Mouse (Mus musculus) embryonic facial prominence, embryonic 14.5 days (tissue): ENCODE measurements at regions not wholly inside any gene's neighbourhood (a gene's known extent, or its start where the extent isn't known, plus 50 kb on each side); places are given as distances from the start of the nearest gene placed in this dataset.

Experiments
- ATAC-seq: fragments of 200-750 bp; cut with Nextera tagmentation; 2 replicates; pipeline ENCODE4 v1.8.0; 2017; ENCODE audit warnings: low read depth, moderate number of reproducible peaks, moderate TSS enrichment
- DNase-seq: peaks from one replicate; pipeline ENCODE4 v3.0.0-alpha.2; 2015; ENCODE audit warnings: low spot score
- H3K27ac ChIP-seq: fragments of 300-500 bp; sonication (generic); replicated peaks from 2 replicates; pipeline ENCODE4 v1.5.1; 2014; ENCODE audit warnings: low read depth, mild to moderate bottlenecking, low read length, moderate library complexity
- H3K27me3 ChIP-seq: fragments of 300-500 bp; sonication (generic); replicated peaks from 2 replicates; pipeline ENCODE4 v1.6.1; 2014; ENCODE audit warnings: low read length; ENCODE audit not compliant: control insufficient read depth, insufficient read depth
- H3K36me3 ChIP-seq: fragments of 300-500 bp; sonication (generic); 2 replicates; pipeline ENCODE4 v1.6.1; 2014; ENCODE audit warnings: low read length, mixed read lengths; ENCODE audit not compliant: control insufficient read depth, insufficient read depth
- H3K4me1 ChIP-seq: fragments of 300-500 bp; sonication (generic); 2 replicates; pipeline ENCODE4 v1.6.1; 2014; ENCODE audit warnings: antibody characterized with exemption, low read length; ENCODE audit not compliant: control insufficient read depth, insufficient read depth
- H3K4me2 ChIP-seq: fragments of 300-500 bp; sonication (generic); 2 replicates; pipeline ENCODE4 v1.6.1; 2014; ENCODE audit warnings: low read depth, mild to moderate bottlenecking, low read length, moderate library complexity, mixed read lengths
- H3K4me3 ChIP-seq: fragments of 300-500 bp; sonication (generic); 2 replicates; pipeline ENCODE4 v1.5.1; 2014; ENCODE audit warnings: low read depth, mild to moderate bottlenecking, low read length
- H3K9ac ChIP-seq: fragments of 300-500 bp; sonication (generic); 2 replicates; pipeline ENCODE4 v1.6.1; 2014; ENCODE audit warnings: low read depth, mild to moderate bottlenecking, low read length, moderate library complexity, mixed read lengths
- H3K9me3 ChIP-seq: fragments of 300-500 bp; sonication (generic); 2 replicates; pipeline ENCODE4 v1.6.1; 2016; ENCODE audit warnings: low read length; ENCODE audit not compliant: control insufficient read depth
- WGBS: fragments of 180-500 bp; shearing (Covaris S2); extraction: QIAGEN DNeasy Blood & Tissue Kit; methylation state at CpG from one replicate; pipeline ENCODE4 v1.1.7; 2014; 5-methylcytosine and 5-hydroxymethylcytosine counted together

DNA sequence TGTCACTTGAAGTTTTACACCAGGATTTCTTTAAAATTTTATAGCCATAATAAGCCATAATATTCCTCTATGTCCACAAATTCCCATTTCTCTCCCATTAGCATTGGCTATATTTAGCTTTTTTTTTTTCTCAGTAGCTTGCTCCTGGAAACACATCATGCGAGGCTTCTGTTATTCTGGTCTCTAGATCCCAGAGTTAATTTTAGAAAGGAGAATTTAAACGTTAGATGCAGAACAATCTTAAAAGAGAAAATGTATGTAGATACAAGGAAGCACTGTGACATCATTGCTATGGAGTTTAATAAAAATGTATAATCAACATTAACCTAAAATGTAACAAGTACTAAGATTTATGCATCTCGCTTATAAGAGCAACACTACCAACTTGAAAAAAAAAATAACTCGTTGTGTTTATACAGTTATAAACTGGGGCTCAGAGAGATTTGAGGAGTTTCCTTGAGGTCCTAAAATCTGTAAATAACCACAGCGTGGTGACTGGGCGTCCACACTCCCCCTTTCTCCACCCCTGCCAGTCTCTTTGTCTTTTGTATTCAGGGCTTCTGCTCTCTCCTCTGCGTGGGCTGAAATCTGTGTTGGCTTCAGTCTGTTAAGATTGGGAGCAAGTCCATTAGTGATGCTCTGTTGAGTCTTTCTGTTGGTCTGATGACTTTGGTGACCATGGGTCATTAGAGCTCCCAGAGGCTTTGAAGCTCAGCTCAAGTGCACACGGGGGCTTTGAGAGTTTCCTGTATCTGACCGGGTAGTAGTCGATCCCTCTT is 188.8 kb downstream of the Dusp6 start:
- Histone ChIP-seq H3K4me1 (peaks cover 4% of the 10 kb centered on the region; the same call in 1 of the 2 replicates), H3K27me3 (no peaks in the 10 kb centered on the region), H3K36me3 (no peaks in the 10 kb centered on the region), H3K9ac (no peak overlapping the region), H3K9me3 (no peaks in the 10 kb centered on the region), H3K4me2 (no peak overlapping the region), H3K4me3 (no peak overlapping the region), H3K27ac (no peak overlapping the region)
- no peak for ATAC-seq
- 31% methylated on average over 10 of the region's 10 CpGs for WGBS
- DNase-seq, result no peak

DNA sequence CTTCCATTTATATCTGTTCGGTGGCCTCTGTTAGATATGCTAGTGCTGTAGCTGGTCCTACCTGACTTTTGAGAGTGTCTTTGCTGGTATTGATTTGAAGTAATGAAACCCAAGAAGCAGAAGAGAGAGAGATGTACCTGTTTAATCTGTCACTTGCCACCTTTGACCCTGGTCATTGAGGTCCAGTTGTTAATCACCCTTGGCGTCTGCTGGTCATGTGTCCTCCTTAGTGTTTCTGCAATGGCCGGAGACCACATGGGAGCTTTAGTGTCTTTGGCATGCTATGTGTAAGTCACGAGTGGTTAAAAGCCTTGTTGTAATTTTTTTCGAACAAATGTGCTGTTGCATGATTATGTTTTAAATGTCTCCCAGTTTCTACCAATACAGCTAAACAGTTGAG is 193.1 kb downstream of the Dusp6 start:
- ATAC-seq (no peak), DNase-seq (no peak)
- Histone ChIP-seq H3K9me3 (no peaks in the 10 kb centered on the region), H3K4me1 (peaks cover 4% of the 10 kb centered on the region; the same call in 1 of the 2 replicates), H3K4me2 (no peak overlapping the region), H3K27me3 (no peaks in the 10 kb centered on the region), H3K9ac (no peak overlapping the region), H3K27ac (no peak overlapping the region), H3K36me3 (no peaks in the 10 kb centered on the region), H3K4me3 (no peak overlapping the region)
- 87% methylated on average over 5 of the region's 5 CpGs for WGBS

DNA sequence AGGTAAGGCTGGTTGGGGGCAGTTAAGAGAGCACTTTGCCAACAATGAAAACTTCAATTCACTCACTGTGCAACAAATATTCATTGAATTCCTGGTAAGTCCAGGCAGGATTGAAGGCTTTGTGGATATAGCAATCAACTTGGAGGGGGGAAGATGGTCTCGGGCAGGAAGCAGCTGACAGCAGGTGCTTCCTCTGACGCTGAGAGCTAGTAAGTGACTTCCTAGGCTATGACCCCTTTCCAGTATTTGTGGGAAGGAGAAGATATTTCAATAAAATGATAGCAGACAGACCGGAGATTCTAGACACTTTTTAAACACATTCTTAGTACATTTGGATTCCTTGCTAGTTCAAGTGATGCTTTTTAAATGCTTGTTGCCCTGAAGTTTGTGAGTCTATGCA is 195.0 kb downstream of the Dusp6 start:
- H3K36me3 ChIP-seq, result no peaks in the 10 kb centered on the region
- no peaks in the 10 kb centered on the region for H3K4me1 ChIP-seq
- H3K27me3 ChIP-seq, result no peaks in the 10 kb centered on the region
- WGBS, result 66% methylated on average over 3 of the region's 3 CpGs
- H3K4me2 ChIP-seq, result no peak overlapping the region
- no peak overlapping the region for H3K4me3 ChIP-seq
- no peaks in the 10 kb centered on the region for H3K9me3 ChIP-seq
- ATAC-seq, result no peak
- DNase-seq, result peak; percentile 39
- H3K9ac ChIP-seq, result no peak overlapping the region
- H3K27ac ChIP-seq, result no peak overlapping the region

DNA sequence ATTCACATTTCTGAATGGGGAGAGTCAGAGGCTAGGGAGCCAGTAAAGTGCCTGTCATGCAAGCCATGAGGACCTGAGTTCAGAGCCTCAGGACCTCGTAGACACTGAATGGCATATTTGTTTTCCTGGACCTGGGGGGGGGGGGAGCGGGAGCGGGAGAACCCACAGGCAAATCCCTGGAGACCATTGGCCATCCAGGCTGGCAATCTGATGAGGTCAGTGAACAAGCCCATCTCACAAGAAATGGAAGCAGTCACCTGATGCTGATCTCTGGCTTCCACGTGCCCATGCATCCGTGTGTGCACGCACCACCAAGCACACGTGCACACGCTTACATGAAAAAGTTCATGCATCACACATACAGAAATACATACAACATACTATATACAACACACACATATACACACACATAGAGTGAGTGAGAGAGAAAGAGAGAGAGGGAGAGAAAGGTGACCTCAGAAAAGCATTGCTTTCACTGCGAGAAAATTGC is 196.2 kb downstream of the Dusp6 start:
- Histone ChIP-seq H3K4me2 (0 out of 2 replicates have a peak overlapping the region, but pooled peaks have one; percentile 0), H3K27ac (no peak overlapping the region; the same call in 1 of the 2 replicates), H3K4me3 (no peak overlapping the region), H3K27me3 (no peaks in the 10 kb centered on the region), H3K4me1 (no peaks in the 10 kb centered on the region), H3K9ac (no peak overlapping the region), H3K9me3 (no peaks in the 10 kb centered on the region), H3K36me3 (no peaks in the 10 kb centered on the region)
- ATAC-seq (no peak), DNase-seq (no peak)
- WGBS, result 71% methylated on average over 9 of the region's 9 CpGs

DNA sequence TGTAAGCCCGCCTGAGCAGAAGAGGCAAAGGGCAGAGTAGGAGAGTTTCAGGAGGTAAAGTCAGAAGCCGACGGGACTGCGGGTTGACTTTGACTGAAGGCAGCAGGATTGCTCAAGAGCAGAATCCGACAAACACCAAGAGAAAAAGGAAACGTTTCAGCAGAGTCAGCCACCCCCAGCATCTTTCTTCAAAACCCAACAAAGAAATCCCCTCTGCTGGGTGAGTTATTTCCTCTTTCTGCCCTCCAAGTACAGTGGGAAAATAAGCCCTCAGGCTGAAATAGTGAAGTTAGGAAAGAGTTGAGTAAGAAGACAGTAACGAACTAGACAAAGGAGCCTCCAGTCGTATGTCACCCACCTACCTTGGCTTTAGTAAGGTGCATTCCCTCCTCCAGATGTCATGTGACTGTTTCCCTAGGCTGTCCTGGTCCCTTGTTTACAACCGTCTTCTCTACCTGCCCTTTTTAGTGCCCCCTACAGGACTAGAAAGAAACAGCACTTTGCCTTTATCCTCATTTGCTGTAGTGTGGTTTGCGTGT is 196.9 kb downstream of the Dusp6 start:
- Histone ChIP-seq H3K9ac (no peak overlapping the region), H3K36me3 (no peaks in the 10 kb centered on the region), H3K27ac (no peak overlapping the region; the same call in 1 of the 2 replicates), H3K4me1 (no peaks in the 10 kb centered on the region), H3K4me2 (0 out of 2 replicates have a peak overlapping the region, but pooled peaks have one; percentile 13), H3K27me3 (no peaks in the 10 kb centered on the region), H3K9me3 (no peaks in the 10 kb centered on the region), H3K4me3 (no peak overlapping the region)
- no peak for ATAC-seq
- 44% methylated on average over 10 of the region's 10 CpGs for WGBS
- DNase-seq, result peak; percentile 30

DNA sequence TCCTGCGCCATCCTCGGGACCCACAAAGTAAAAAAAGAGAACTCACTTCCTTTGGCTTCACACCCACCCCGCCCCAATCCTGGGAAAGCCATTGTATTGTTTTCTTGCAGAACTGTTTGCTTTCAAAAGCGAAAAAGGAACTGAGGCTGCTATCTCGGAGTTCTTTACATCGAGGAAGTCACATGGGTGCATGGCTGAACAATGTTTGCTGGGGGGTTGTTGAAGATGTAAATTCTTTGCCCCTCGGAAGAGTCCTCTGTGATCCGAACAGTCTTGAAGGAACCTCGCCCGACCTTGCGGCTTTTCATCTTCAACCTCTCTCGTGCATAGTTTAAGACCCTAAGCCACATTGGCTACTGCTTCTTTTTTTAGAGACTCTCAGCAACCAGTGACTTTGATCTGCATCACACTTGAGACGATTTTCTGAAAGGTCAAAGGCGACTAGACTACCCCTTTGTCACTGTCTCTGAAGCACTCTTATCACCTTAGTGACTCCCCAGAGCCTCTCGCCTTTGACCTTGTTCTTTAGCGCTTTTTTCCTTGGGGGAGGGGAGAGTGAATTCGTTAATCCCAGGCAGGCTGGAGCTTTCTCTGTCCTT is 197.9 kb downstream of the Dusp6 start:
- H3K27me3 ChIP-seq, result no peaks in the 10 kb centered on the region
- ATAC-seq, result 0 out of 2 replicates have a peak, but pooled peaks have one; percentile 27
- peak; percentile 33 for DNase-seq
- H3K27ac ChIP-seq, result no peak overlapping the region
- H3K9me3 ChIP-seq, result no peaks in the 10 kb centered on the region
- H3K9ac ChIP-seq, result peak overlapping the region; percentile 47
- no peaks in the 10 kb centered on the region for H3K36me3 ChIP-seq
- H3K4me3 ChIP-seq, result peak overlapping the region; percentile 30
- H3K4me1 ChIP-seq, result no peaks in the 10 kb centered on the region
- 10% methylated on average over 17 of the region's 17 CpGs for WGBS
- peak overlapping the region; percentile 60 for H3K4me2 ChIP-seq

DNA sequence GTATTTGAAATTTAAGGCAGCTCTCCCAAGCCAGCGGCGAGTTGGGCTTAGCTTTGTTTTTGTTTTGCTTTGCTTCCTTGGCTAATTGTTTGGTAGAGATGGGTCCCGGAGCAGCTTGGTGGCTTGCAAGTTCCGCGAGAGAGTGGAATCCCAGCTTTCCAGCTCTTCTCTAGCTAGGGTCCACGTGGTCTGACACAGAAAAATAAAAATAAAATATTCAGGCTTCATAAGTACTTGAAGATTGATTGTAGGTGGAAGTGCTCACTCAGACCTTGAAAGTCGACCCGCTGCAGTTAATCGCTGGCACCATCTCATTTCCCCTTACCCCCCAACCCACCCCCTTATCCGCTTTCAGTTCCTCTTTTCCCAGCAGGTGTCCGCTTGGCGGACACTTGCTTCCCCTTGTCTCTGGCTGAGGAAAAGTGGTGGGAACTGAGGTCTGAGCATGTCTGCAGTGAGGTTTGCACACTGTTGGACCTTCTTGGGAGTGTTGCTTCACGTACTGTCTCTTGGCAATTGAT is 198.5 kb downstream of the Dusp6 start:
- Histone ChIP-seq H3K9me3 (no peaks in the 10 kb centered on the region), H3K27me3 (no peaks in the 10 kb centered on the region), H3K4me2 (peak overlapping the region; percentile 60), H3K27ac (no peak overlapping the region), H3K4me3 (peak overlapping the region; percentile 30), H3K4me1 (no peaks in the 10 kb centered on the region), H3K9ac (peak overlapping the region; percentile 47), H3K36me3 (no peaks in the 10 kb centered on the region)
- ATAC-seq (peak; percentile 53), DNase-seq (peak; percentile 47)
- 3% methylated on average over 13 of the region's 13 CpGs for WGBS

DNA sequence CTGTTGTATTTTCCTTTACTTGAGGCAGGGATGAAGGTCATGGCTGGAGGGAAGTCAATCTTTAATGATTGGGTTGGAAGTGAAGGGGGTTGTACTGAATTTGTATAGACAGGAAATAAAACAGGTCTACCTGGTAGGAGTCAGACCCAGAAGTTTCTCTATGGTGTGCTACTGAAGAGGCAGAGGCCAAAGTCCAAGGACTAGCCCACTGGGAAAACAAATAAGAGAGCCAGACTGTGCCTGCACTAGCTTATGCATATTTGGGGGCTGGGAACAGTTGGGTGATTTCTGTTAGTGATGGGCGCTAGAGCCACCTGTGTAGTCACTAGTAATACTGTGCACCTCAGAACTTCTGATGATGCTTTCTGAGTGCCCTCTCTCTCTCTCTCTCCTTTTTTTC is 203.7 kb downstream of the Dusp6 start:
- Histone ChIP-seq H3K4me3 (no peak overlapping the region), H3K27ac (no peak overlapping the region), H3K4me2 (no peak overlapping the region), H3K9ac (no peak overlapping the region), H3K27me3 (no peaks in the 10 kb centered on the region), H3K9me3 (no peaks in the 10 kb centered on the region), H3K4me1 (0 out of 2 replicates have a peak, but pooled peaks cover 2% of the 10 kb centered on the region), H3K36me3 (no peaks in the 10 kb centered on the region)
- no peak for DNase-seq
- no peak for ATAC-seq
- 89% methylated on average over 1 of the region's 1 CpGs for WGBS
